Mouse (Mus musculus): ENCODE data around the gene Sult1a1. TPM values are rescaled to one million over a fixed set of nuclear protein-coding genes. Genes with fewer than 3 reads are reported as not detected.

The Sult1a1 gene
- total and polyA plus RNA-seq, 2 experiments from 2014 or later = 17.5 to 18.4 TPM

GRCm38 (mm10) chr7:126678545-126679341, 2.5 kb upstream of the Sult1a1 start:
- peaks cover 4% of the 10 kb centered on the region; the same call in 1 of the 2 replicates for H3K36me3 ChIP-seq (ENCODE audit: insufficient read depth, low read length)
- H3K9ac ChIP-seq (replicated peaks; ENCODE audit: low read length, poor library complexity, severe bottlenecking) = no peak overlapping the region
- no peaks in the 10 kb centered on the region for H3K27me3 ChIP-seq (ENCODE audit: insufficient read depth, low read length)
- H3K4me3 ChIP-seq (ENCODE audit: low read depth, low read length) = no peak overlapping the region
- ATAC-seq (ENCODE audit: low FRiP score) = no peak
- H3K4me1 ChIP-seq (ENCODE audit: insufficient read depth, low read length) = no peaks in the 10 kb centered on the region
- no peak for TF ChIP-seq CTCF (IDR thresholded peaks at IDR 0.05)
- H3K27ac ChIP-seq (ENCODE audit: low read depth, low read length) = no peak overlapping the region
- H3K9me3 ChIP-seq (ENCODE audit: low read length) = no peaks in the 10 kb centered on the region
- 85% methylated on average over 8 of the region's 8 CpGs for WGBS
- DNase-seq (ENCODE audit: low spot score) = no peak
- H3K4me2 ChIP-seq (ENCODE audit: low read depth, low read length, poor library complexity, severe bottlenecking) = no peak overlapping the region

GRCm38 (mm10) chr7:126676631-126677220, 494 bp upstream of the Sult1a1 start:
- no peak for DNase-seq (ENCODE audit: low spot score)
- Histone ChIP-seq H3K9me3 (ENCODE audit: low read length) (no peaks in the 10 kb centered on the region), H3K27ac (ENCODE audit: low read depth, low read length) (no peak overlapping the region), H3K9ac (replicated peaks; ENCODE audit: low read length, poor library complexity, severe bottlenecking) (no peak overlapping the region), H3K36me3 (ENCODE audit: insufficient read depth, low read length) (peaks cover 11% of the 10 kb centered on the region), H3K4me1 (ENCODE audit: insufficient read depth, low read length) (no peaks in the 10 kb centered on the region), H3K27me3 (ENCODE audit: insufficient read depth, low read length) (no peaks in the 10 kb centered on the region), H3K4me2 (ENCODE audit: low read depth, low read length, poor library complexity, severe bottlenecking) (no peak overlapping the region), H3K4me3 (ENCODE audit: low read depth, low read length) (no peak overlapping the region)
- 81% methylated on average over 4 of the region's 4 CpGs for WGBS
- no peak for ATAC-seq (ENCODE audit: low FRiP score)
- no peak for TF ChIP-seq CTCF (IDR thresholded peaks at IDR 0.05)

- 94% methylated on average over 8 of the region's 8 CpGs for WGBS
- Histone ChIP-seq H3K27me3 (ENCODE audit: insufficient read depth, low read length) (no peaks in the 10 kb centered on the region), H3K4me2 (ENCODE audit: low read depth, low read length, poor library complexity, severe bottlenecking) (no peak overlapping the region), H3K27ac (ENCODE audit: low read depth, low read length) (no peak overlapping the region), H3K9me3 (ENCODE audit: low read length) (no peaks in the 10 kb centered on the region), H3K36me3 (ENCODE audit: insufficient read depth, low read length) (peaks cover 26% of the 10 kb centered on the region), H3K4me1 (ENCODE audit: insufficient read depth, low read length) (no peaks in the 10 kb centered on the region), H3K4me3 (ENCODE audit: low read depth, low read length) (no peak overlapping the region), H3K9ac (replicated peaks; ENCODE audit: low read length, poor library complexity, severe bottlenecking) (no peak overlapping the region)
- DNase-seq (ENCODE audit: low spot score) (no peak), ATAC-seq (ENCODE audit: low FRiP score) (no peak)
- TF ChIP-seq CTCF (IDR thresholded peaks at IDR 0.05) = no peak
Measured at GRCm38 (mm10) chr7:126675104-126675503, 1.1 kb downstream of the Sult1a1 start.

- no peak overlapping the region for H3K9ac ChIP-seq (replicated peaks; ENCODE audit: low read length, poor library complexity, severe bottlenecking)
- H3K27me3 ChIP-seq (ENCODE audit: insufficient read depth, low read length) = no peaks in the 10 kb centered on the region
- H3K36me3 ChIP-seq (ENCODE audit: insufficient read depth, low read length) = peaks cover 33% of the 10 kb centered on the region
- no peak overlapping the region for H3K27ac ChIP-seq (ENCODE audit: low read depth, low read length)
- no peaks in the 10 kb centered on the region for H3K4me1 ChIP-seq (ENCODE audit: insufficient read depth, low read length)
- DNase-seq (ENCODE audit: low spot score) (no peak), ATAC-seq (ENCODE audit: low FRiP score) (no peak)
- H3K4me3 ChIP-seq (ENCODE audit: low read depth, low read length) = no peak overlapping the region
- H3K4me2 ChIP-seq (ENCODE audit: low read depth, low read length, poor library complexity, severe bottlenecking) = no peak overlapping the region
- no peaks in the 10 kb centered on the region for H3K9me3 ChIP-seq (ENCODE audit: low read length)
- 95% methylated on average over 9 of the region's 9 CpGs for WGBS
- TF ChIP-seq CTCF (IDR thresholded peaks at IDR 0.05) = no peak
Measured at GRCm38 (mm10) chr7:126672111-126672510, 4.1 kb downstream of the Sult1a1 start.

- Histone ChIP-seq H3K9ac (replicated peaks; ENCODE audit: low read length, poor library complexity, severe bottlenecking) (no peak overlapping the region; the same call in 1 of the 2 replicates), H3K4me3 (ENCODE audit: low read depth, low read length) (no peak overlapping the region), H3K36me3 (ENCODE audit: insufficient read depth, low read length) (peaks cover 40% of the 10 kb centered on the region), H3K27me3 (ENCODE audit: insufficient read depth, low read length) (no peaks in the 10 kb centered on the region), H3K27ac (ENCODE audit: low read depth, low read length) (no peak overlapping the region), H3K9me3 (ENCODE audit: low read length) (no peaks in the 10 kb centered on the region), H3K4me2 (ENCODE audit: low read depth, low read length, poor library complexity, severe bottlenecking) (no peak overlapping the region), H3K4me1 (ENCODE audit: insufficient read depth, low read length) (no peaks in the 10 kb centered on the region)
- no peak for TF ChIP-seq CTCF (IDR thresholded peaks at IDR 0.05)
- ATAC-seq (ENCODE audit: low FRiP score) (no peak), DNase-seq (ENCODE audit: low spot score) (no peak)
- 97% methylated on average over 3 of the region's 3 CpGs for WGBS
Measured at GRCm38 (mm10) chr7:126670152-126670551, 6.1 kb downstream of the Sult1a1 start.

GRCm38 (mm10) chr7:126668452-126668851, 7.8 kb downstream of the Sult1a1 start:
- no peaks in the 10 kb centered on the region for H3K4me1 ChIP-seq (ENCODE audit: insufficient read depth, low read length)
- ATAC-seq (ENCODE audit: low FRiP score) = no peak
- no peak overlapping the region for H3K4me2 ChIP-seq (ENCODE audit: low read depth, low read length, poor library complexity, severe bottlenecking)
- no peak overlapping the region for H3K4me3 ChIP-seq (ENCODE audit: low read depth, low read length)
- no peak for TF ChIP-seq CTCF (IDR thresholded peaks at IDR 0.05)
- H3K27ac ChIP-seq (ENCODE audit: low read depth, low read length) = no peak overlapping the region
- H3K36me3 ChIP-seq (ENCODE audit: insufficient read depth, low read length) = peaks cover 46% of the 10 kb centered on the region
- DNase-seq (ENCODE audit: low spot score) = no peak
- H3K9me3 ChIP-seq (ENCODE audit: low read length) = no peaks in the 10 kb centered on the region
- no peaks in the 10 kb centered on the region for H3K27me3 ChIP-seq (ENCODE audit: insufficient read depth, low read length)
- no peak overlapping the region for H3K9ac ChIP-seq (replicated peaks; ENCODE audit: low read length, poor library complexity, severe bottlenecking)
- WGBS = 83% methylated on average over 5 of the region's 5 CpGs

All from midbrain, postnatal 0 days (tissue).